Mouse (Mus musculus): ENCODE data around the gene Olfr1042. TPM values are rescaled to one million over a fixed set of nuclear protein-coding genes. Genes with fewer than 3 reads are reported as not detected.
"Not testable (repeated sequence)": the region's sequence is repeated elsewhere in the genome, so short reads cannot be mapped to it uniquely, and the experiment has no call there.

Gene Olfr1042
- polyA plus RNA-seq (2016; fragmentation: Nextera tagmentation; extraction: Ambion mirVana) = not detected in 2 replicates

DNA sequence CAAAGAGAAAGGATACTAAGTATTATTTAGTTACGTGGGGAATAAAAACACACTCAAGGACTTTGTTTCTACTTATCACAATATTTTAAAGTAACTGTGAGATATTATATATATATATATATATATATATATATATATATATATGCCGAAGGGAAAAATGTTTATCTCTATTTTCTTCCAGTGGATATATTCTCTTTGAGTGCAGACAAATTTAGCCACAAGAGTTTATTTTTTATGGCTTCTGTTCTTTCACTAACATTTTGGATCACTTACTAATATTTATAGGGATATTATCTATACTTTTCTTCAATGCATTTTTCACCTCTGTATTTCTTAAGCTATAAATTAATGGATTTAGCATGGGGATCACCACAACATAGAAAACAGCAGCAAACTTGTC is at the start of gene Olfr1042:
Olfr1042 (minus strand) TSS at position 101 of the 400 bp plus-strand sequence.
- Histone ChIP-seq H3K4me3 (no peak within 1 kb of the TSS), H3K4me1 (no peaks in the 10 kb centered on the region), H3K9ac (no peak within 1 kb of the TSS), H3K36me3 (no peaks in the 10 kb centered on the region), H3K9me3 (no peaks in the 10 kb centered on the region), H3K27me3 (no peaks in the 10 kb centered on the region), H3K27ac (no peak within 1 kb of the TSS), H3K4me2 (replicated peaks) (no peak within 1 kb of the TSS)
- ATAC-seq (ENCODE audit: insufficient number of reproducible peaks, insufficient read depth, low FRiP score, low TSS enrichment) = no peak
- WGBS = 76% methylated on average over 2 of the region's 2 CpGs

DNA sequence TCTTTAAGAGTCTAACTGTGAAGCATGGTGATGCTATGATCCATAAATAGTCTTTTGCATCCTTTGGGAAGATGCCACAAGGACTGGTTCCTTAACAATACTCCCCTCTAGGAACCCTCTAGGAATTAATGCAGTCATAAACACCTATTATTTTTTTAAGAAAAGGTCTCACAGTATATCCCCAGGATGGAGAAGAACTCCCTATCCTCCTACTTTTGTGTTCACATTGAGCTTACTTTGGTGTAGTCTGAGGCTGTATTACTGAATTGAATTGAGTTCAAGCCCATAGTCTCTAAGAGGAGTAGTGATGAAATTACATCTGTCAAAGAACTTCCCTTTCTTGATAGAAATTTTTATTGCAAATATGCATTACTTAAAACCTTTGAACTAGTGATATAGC is 41.3 kb upstream of the Olfr1042 start, which contains the start of gene Olfr1045:
Olfr1045 (minus strand) TSS at position 101 of the 400 bp plus-strand sequence.
- H3K9ac ChIP-seq = no peak within 1 kb of the TSS
- H3K4me3 ChIP-seq = no peak within 1 kb of the TSS
- H3K36me3 ChIP-seq = no peaks in the 10 kb centered on the region
- H3K27ac ChIP-seq = no peak within 1 kb of the TSS
- no peak for ATAC-seq (ENCODE audit: insufficient number of reproducible peaks, insufficient read depth, low FRiP score, low TSS enrichment)
- H3K4me2 ChIP-seq (replicated peaks) = no peak within 1 kb of the TSS
- H3K27me3 ChIP-seq = no peaks in the 10 kb centered on the region
- no peaks in the 10 kb centered on the region for H3K9me3 ChIP-seq
- H3K4me1 ChIP-seq = no peaks in the 10 kb centered on the region

DNA sequence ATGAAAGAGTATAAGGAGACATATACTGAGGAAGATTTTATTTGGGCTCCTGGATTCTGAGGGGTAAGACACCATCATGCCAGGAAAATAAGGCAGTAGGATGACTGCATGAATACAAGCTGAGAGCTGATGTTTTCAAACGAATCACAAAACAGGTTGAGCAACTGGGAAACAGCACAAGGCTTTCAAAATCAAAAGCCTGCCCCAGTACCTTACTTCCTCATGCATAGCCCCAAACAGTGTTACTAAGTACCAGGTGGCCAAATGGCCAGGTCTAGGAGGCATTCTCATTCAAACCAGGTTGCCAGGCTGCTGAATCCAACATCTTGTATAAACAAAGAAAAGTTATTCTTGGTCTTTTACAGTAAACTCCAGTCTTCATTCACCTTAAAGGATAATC is 34.2 kb upstream of the Olfr1042 start:
- Histone ChIP-seq H3K4me3 (no peak overlapping the region), H3K9me3 (no peaks in the 10 kb centered on the region), H3K27me3 (no peaks in the 10 kb centered on the region), H3K36me3 (no peaks in the 10 kb centered on the region), H3K4me1 (no peaks in the 10 kb centered on the region), H3K4me2 (replicated peaks) (no peak overlapping the region), H3K27ac (no peak overlapping the region), H3K9ac (no peak overlapping the region)
- WGBS = 50% methylated on average over 1 of the region's 1 CpGs
- ATAC-seq (ENCODE audit: insufficient number of reproducible peaks, insufficient read depth, low FRiP score, low TSS enrichment) = no peak

GRCm38 (mm10) chr2:86185583-86185982 is 23.9 kb upstream of the Olfr1042 start, which contains the start of gene Olfr52:
Olfr52 (minus strand) TSS chr2:86185683.
- ATAC-seq (ENCODE audit: insufficient number of reproducible peaks, insufficient read depth, low FRiP score, low TSS enrichment) = no peak
- H3K4me3 ChIP-seq = no peak within 1 kb of the TSS
- no peak within 1 kb of the TSS for H3K9ac ChIP-seq

GRCm38 (mm10) chr2:86179950-86180349 is 18.3 kb upstream of the Olfr1042 start:
- Histone ChIP-seq H3K36me3 (no peaks in the 10 kb centered on the region), H3K27ac (no peak overlapping the region), H3K9ac (no peak overlapping the region), H3K4me2 (replicated peaks) (no peak overlapping the region), H3K9me3 (no peaks in the 10 kb centered on the region), H3K4me3 (no peak overlapping the region), H3K4me1 (no peaks in the 10 kb centered on the region), H3K27me3 (no peaks in the 10 kb centered on the region)
- WGBS = 73% methylated on average over 3 of the region's 3 CpGs
- ATAC-seq (ENCODE audit: insufficient number of reproducible peaks, insufficient read depth, low FRiP score, low TSS enrichment) = no peak

More at GRCm38 (mm10) chr2:86185583-86185982, 23.9 kb upstream of the Olfr1042 start, which contains the start of gene Olfr52:
- Histone ChIP-seq H3K36me3 (no peaks in the 10 kb centered on the region), H3K27ac (no peak within 1 kb of the TSS), H3K9me3 (no peaks in the 10 kb centered on the region), H3K27me3 (no peaks in the 10 kb centered on the region), H3K4me1 (no peaks in the 10 kb centered on the region), H3K4me2 (replicated peaks) (no peak within 1 kb of the TSS)

GRCm38 (mm10) chr2:86177720-86178119 is 16.1 kb upstream of the Olfr1042 start, which contains the start of gene Olfr1044:
Olfr1044 (minus strand) TSS chr2:86177820.
- Histone ChIP-seq H3K27me3 (no peaks in the 10 kb centered on the region), H3K4me3 (no peak within 1 kb of the TSS), H3K4me1 (no peaks in the 10 kb centered on the region), H3K27ac (no peak within 1 kb of the TSS), H3K9ac (no peak within 1 kb of the TSS), H3K4me2 (replicated peaks) (no peak within 1 kb of the TSS), H3K36me3 (no peaks in the 10 kb centered on the region), H3K9me3 (no peaks in the 10 kb centered on the region)
- no peak for ATAC-seq (ENCODE audit: insufficient number of reproducible peaks, insufficient read depth, low FRiP score, low TSS enrichment)

- not testable (repeated sequence) for H3K36me3 ChIP-seq; H3K4me1 ChIP-seq; ATAC-seq (ENCODE audit: insufficient number of reproducible peaks, insufficient read depth, low FRiP score, low TSS enrichment); H3K4me2 ChIP-seq (replicated peaks); H3K4me3 ChIP-seq; H3K27me3 ChIP-seq; H3K9ac ChIP-seq; H3K9me3 ChIP-seq; H3K27ac ChIP-seq
- 67% methylated on average over 7 of the region's 7 CpGs for WGBS
Observed at GRCm38 (mm10) chr2:86175422-86175821, 13.8 kb upstream of the Olfr1042 start.

DNA sequence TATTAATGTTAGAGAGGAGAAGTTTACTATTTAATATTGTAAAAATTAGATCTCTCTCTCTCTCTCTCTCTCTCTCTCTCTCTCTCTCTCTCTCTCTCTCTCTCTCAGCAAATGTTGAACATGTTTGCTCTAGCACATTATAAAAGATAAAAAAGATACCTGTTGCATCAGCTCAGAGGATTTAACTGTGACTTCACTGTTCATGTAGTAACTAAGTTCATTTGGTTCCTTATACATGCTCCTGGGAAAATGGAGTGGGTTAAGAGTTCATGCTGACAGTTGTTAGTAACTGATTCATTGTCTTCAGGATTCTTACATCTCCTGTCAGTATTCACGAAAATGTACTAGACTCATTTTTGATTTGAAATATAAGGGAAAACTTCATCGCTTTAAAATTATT is 5.8 kb upstream of the Olfr1042 start, which contains the start of gene Olfr1043:
Olfr1043 (minus strand) TSS at position 101 of the 400 bp plus-strand sequence.
- Histone ChIP-seq H3K27me3 (no peaks in the 10 kb centered on the region), H3K9ac (no peak within 1 kb of the TSS), H3K36me3 (no peaks in the 10 kb centered on the region), H3K4me1 (no peaks in the 10 kb centered on the region), H3K4me3 (no peak within 1 kb of the TSS), H3K4me2 (replicated peaks) (no peak within 1 kb of the TSS), H3K9me3 (no peaks in the 10 kb centered on the region), H3K27ac (no peak within 1 kb of the TSS)
- no peak for ATAC-seq (ENCODE audit: insufficient number of reproducible peaks, insufficient read depth, low FRiP score, low TSS enrichment)
- WGBS = 85% methylated on average over 2 of the region's 2 CpGs

DNA sequence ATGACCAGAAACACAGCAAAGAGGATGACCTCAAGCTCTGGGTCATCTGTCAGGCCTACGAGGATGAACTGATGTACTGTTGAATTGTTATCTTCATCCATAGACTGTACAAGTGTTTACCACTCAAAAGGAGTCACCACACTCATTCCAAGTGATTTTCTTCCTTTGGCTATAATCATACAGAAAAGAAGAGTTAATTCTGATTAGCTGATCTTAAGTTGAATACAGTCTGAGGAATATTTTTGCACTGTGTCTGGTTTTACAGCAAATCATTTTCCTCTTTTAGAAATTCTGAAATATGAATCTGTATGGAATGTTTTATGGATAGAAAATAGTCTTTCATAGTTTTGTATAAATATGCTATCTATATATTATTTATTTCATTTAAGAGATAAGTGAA is 15.0 kb downstream of the Olfr1042 start, which contains the start of gene Olfr1040:
Olfr1040 (minus strand) TSS at position 101 of the 400 bp plus-strand sequence.
- WGBS = 83% methylated on average over 1 of the region's 1 CpGs

DNA sequence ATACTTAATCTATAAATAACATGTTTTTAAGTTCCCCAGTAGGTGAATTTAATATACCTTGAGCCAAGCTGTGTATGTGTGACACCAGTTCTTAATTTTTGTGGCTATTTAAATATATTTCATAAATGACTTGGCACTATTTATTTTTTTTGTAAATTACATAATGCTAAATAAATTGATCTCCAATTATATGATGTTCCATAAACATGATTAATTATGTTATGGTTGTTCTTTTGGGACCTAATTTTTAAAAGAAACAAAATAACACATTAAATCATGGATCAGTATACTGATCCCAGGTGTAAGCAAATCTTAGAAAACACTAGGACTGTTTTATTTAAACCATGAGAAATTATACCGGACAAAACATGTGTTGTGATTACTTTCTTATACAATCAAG is 25.8 kb downstream of the Olfr1042 start, which contains the start of gene Olfr1039:
Olfr1039 (minus strand) TSS at position 101 of the 400 bp plus-strand sequence.
- Histone ChIP-seq H3K9me3 (no peaks in the 10 kb centered on the region), H3K27me3 (no peaks in the 10 kb centered on the region), H3K4me3 (no peak within 1 kb of the TSS), H3K9ac (no peak within 1 kb of the TSS), H3K4me2 (replicated peaks) (no peak within 1 kb of the TSS), H3K4me1 (no peaks in the 10 kb centered on the region), H3K27ac (no peak within 1 kb of the TSS), H3K36me3 (no peaks in the 10 kb centered on the region)
- no peak for ATAC-seq (ENCODE audit: insufficient number of reproducible peaks, insufficient read depth, low FRiP score, low TSS enrichment)
- 94% methylated on average over 1 of the region's 1 CpGs for WGBS

More for the DNA sequence above, 15.0 kb downstream of the Olfr1042 start, which contains the start of gene Olfr1040:
- Histone ChIP-seq H3K36me3 (no peaks in the 10 kb centered on the region), H3K9ac (no peak within 1 kb of the TSS), H3K27ac (no peak within 1 kb of the TSS), H3K4me3 (no peak within 1 kb of the TSS), H3K4me1 (no peaks in the 10 kb centered on the region), H3K27me3 (no peaks in the 10 kb centered on the region), H3K4me2 (replicated peaks) (no peak within 1 kb of the TSS), H3K9me3 (no peaks in the 10 kb centered on the region)
- no peak for ATAC-seq (ENCODE audit: insufficient number of reproducible peaks, insufficient read depth, low FRiP score, low TSS enrichment)

Measured in embryonic facial prominence, embryonic 12.5 days (tissue).